Mouse (Mus musculus) megakaryocyte, embryonic 14.5 days (primary cell): ENCODE data around the gene Fbxo24.

Experiments used
- FLI1 ChIP-seq: IDR thresholded peaks from 2 replicates; pipeline ENCODE4 v1.6.1; 2012; ENCODE audit warnings: low read length, inconsistent platforms, mixed read lengths
- GATA1 ChIP-seq: IDR thresholded peaks from 3 replicates; pipeline ENCODE4 v1.6.1; 2012; ENCODE audit warnings: mixed read lengths, low read length, inconsistent platforms, borderline replicate concordance

GRCm38 (mm10) chr5:137569665-137570064, 59.1 kb downstream of the Fbxo24 start, which contains the start of gene Tfr2:
- TF ChIP-seq GATA1 (no peak), FLI1 (no peak)
